Mouse (Mus musculus) stomach, embryonic 16.5 days (tissue): ENCODE results near the gene Ubxn6. TPM values are rescaled to one million over a fixed set of nuclear protein-coding genes. Genes with fewer than 3 reads are reported as not detected.

Experiments used
- ATAC-seq: fragments of 200-750 bp; cut with Nextera tagmentation; 2 replicates; pipeline ENCODE4 v1.8.0; 2017; ENCODE audit warnings: moderate number of reproducible peaks, moderate TSS enrichment; ENCODE audit not compliant: insufficient read depth, low FRiP score
- H3K27ac ChIP-seq: fragments of 300-500 bp; sonication (generic); 2 replicates; pipeline ENCODE4 v1.5.1; 2014; ENCODE audit warnings: low read length
- H3K27me3 ChIP-seq: fragments of 300-500 bp; sonication (generic); 2 replicates; pipeline ENCODE4 v1.6.1; 2014; ENCODE audit warnings: low read length, control low read depth, mixed read lengths; ENCODE audit not compliant: control insufficient read depth, insufficient read depth
- H3K36me3 ChIP-seq: fragments of 300-500 bp; sonication (generic); 2 replicates; pipeline ENCODE4 v1.6.1; 2014; ENCODE audit warnings: low read length; ENCODE audit not compliant: control insufficient read depth, insufficient read depth
- H3K4me1 ChIP-seq: fragments of 300-500 bp; sonication (generic); 2 replicates; pipeline ENCODE4 v1.6.1; 2014; ENCODE audit warnings: low read length, control low read depth, mixed read lengths; ENCODE audit not compliant: control insufficient read depth, insufficient read depth
- H3K4me2 ChIP-seq: fragments of 300-500 bp; sonication (generic); 2 replicates; pipeline ENCODE4 v1.6.1; 2014; ENCODE audit warnings: low read depth, low read length, mixed read lengths
- H3K4me3 ChIP-seq: fragments of 300-500 bp; sonication (generic); replicated peaks from 2 replicates; pipeline ENCODE4 v1.5.1; 2014; ENCODE audit warnings: mild to moderate bottlenecking, low read length
- H3K9ac ChIP-seq: fragments of 300-500 bp; sonication (generic); 2 replicates; pipeline ENCODE4 v1.6.1; 2014; ENCODE audit warnings: low read length
- H3K9me3 ChIP-seq: fragments of 300-500 bp; sonication (generic); replicated peaks from 2 replicates; pipeline ENCODE4 v1.6.1; 2016; ENCODE audit warnings: low read length, control low read depth; ENCODE audit not compliant: control insufficient read depth
- WGBS: fragments of 180-500 bp; shearing (Covaris S2); extraction: QIAGEN DNeasy Blood & Tissue Kit; methylation state at CpG from one replicate; pipeline ENCODE4 v1.1.7; 2014; 5-methylcytosine and 5-hydroxymethylcytosine counted together
- polyA plus RNA-seq: library from polyadenylated mRNA; unstranded; fragments of >200 nt; fragmentation: Nextera tagmentation; extraction: Ambion mirVana; gene quantifications from 2 replicates; pipeline ENCODE4 v1.2.1, GENCODE M21; 2015

The Ubxn6 gene
- polyA plus RNA-seq, 1 experiment from 2014 or later: 39.4 TPM

GRCm38 (mm10) chr17:56034040-56034725 lies 40.6 kb downstream of the Ubxn6 start:
- Histone ChIP-seq H3K9ac (peak overlapping the region; percentile 95), H3K9me3 (no peaks in the 10 kb centered on the region), H3K4me1 (peaks cover 36% of the 10 kb centered on the region), H3K36me3 (no peaks in the 10 kb centered on the region), H3K4me2 (peak overlapping the region; percentile 68; the same call in 1 of the 2 replicates), H3K27ac (peak overlapping the region; percentile 34; the same call in 1 of the 2 replicates), H3K4me3 (peak overlapping the region; percentile 87; the same call in 1 of the 2 replicates), H3K27me3 (no peaks in the 10 kb centered on the region)
- ATAC-seq: no peak
- 79% methylated on average over 7 of the region's 7 CpGs for WGBS

GRCm38 (mm10) chr17:56032831-56033230 lies 42.0 kb downstream of the Ubxn6 start:
- Histone ChIP-seq H3K4me1 (peaks cover 36% of the 10 kb centered on the region), H3K4me2 (no peak overlapping the region), H3K36me3 (no peaks in the 10 kb centered on the region), H3K4me3 (no peak overlapping the region), H3K9ac (peak overlapping the region; percentile 54), H3K27ac (no peak overlapping the region), H3K27me3 (no peaks in the 10 kb centered on the region), H3K9me3 (no peaks in the 10 kb centered on the region)
- 71% methylated on average over 7 of the region's 7 CpGs for WGBS
- no peak for ATAC-seq

GRCm38 (mm10) chr17:56032127-56032733 lies 42.6 kb downstream of the Ubxn6 start:
- H3K9ac ChIP-seq: peak overlapping the region; percentile 36; the same call in 1 of the 2 replicates
- no peaks in the 10 kb centered on the region for H3K36me3 ChIP-seq
- no peaks in the 10 kb centered on the region for H3K9me3 ChIP-seq
- peak; percentile 20; the same call in 1 of the 2 replicates for ATAC-seq
- H3K27ac ChIP-seq: peak overlapping the region; percentile 66
- no peak overlapping the region for H3K4me2 ChIP-seq
- WGBS: 70% methylated on average over 6 of the region's 6 CpGs
- no peaks in the 10 kb centered on the region for H3K27me3 ChIP-seq
- H3K4me3 ChIP-seq: no peak overlapping the region
- peaks cover 36% of the 10 kb centered on the region for H3K4me1 ChIP-seq

GRCm38 (mm10) chr17:56031431-56031830 lies 43.4 kb downstream of the Ubxn6 start:
- Histone ChIP-seq H3K9ac (no peak overlapping the region), H3K27me3 (no peaks in the 10 kb centered on the region), H3K9me3 (no peaks in the 10 kb centered on the region), H3K4me1 (peaks cover 36% of the 10 kb centered on the region), H3K36me3 (no peaks in the 10 kb centered on the region), H3K27ac (0 out of 2 replicates have a peak overlapping the region, but pooled peaks have one; percentile 27), H3K4me3 (no peak overlapping the region), H3K4me2 (no peak overlapping the region)
- 88% methylated on average over 7 of the region's 7 CpGs for WGBS
- ATAC-seq: no peak

- Histone ChIP-seq H3K9ac (no peak overlapping the region), H3K9me3 (no peaks in the 10 kb centered on the region), H3K4me3 (no peak overlapping the region), H3K27me3 (no peaks in the 10 kb centered on the region), H3K36me3 (no peaks in the 10 kb centered on the region), H3K4me2 (no peak overlapping the region), H3K27ac (0 out of 2 replicates have a peak overlapping the region, but pooled peaks have one; percentile 27), H3K4me1 (peaks cover 36% of the 10 kb centered on the region)
- 42% methylated on average over 5 of the region's 5 CpGs for WGBS
- no peak for ATAC-seq
These were observed 43.9 kb downstream of the Ubxn6 start for GRCm38 (mm10) chr17:56030919-56031318.

- Histone ChIP-seq H3K9me3 (no peaks in the 10 kb centered on the region), H3K9ac (no peak overlapping the region), H3K36me3 (no peaks in the 10 kb centered on the region), H3K4me2 (no peak overlapping the region), H3K27me3 (no peaks in the 10 kb centered on the region), H3K4me3 (no peak overlapping the region), H3K27ac (no peak overlapping the region), H3K4me1 (peaks cover 34% of the 10 kb centered on the region)
- ATAC-seq: no peak
- WGBS: 87% methylated on average over 9 of the region's 9 CpGs
These were observed 44.5 kb downstream of the Ubxn6 start for GRCm38 (mm10) chr17:56030238-56030870.

GRCm38 (mm10) chr17:56027801-56028441 lies 46.9 kb downstream of the Ubxn6 start:
- ATAC-seq: no peak
- peak overlapping the region; percentile 1; the same call in 1 of the 2 replicates for H3K9ac ChIP-seq
- H3K27ac ChIP-seq: no peak overlapping the region
- no peaks in the 10 kb centered on the region for H3K36me3 ChIP-seq
- H3K27me3 ChIP-seq: no peaks in the 10 kb centered on the region
- H3K9me3 ChIP-seq: no peaks in the 10 kb centered on the region
- H3K4me3 ChIP-seq: no peak overlapping the region
- H3K4me1 ChIP-seq: peaks cover 17% of the 10 kb centered on the region
- 94% methylated on average over 5 of the region's 5 CpGs for WGBS
- no peak overlapping the region for H3K4me2 ChIP-seq

- H3K4me1 ChIP-seq: peaks cover 8% of the 10 kb centered on the region
- H3K9me3 ChIP-seq: no peaks in the 10 kb centered on the region
- no peak overlapping the region for H3K27ac ChIP-seq
- H3K4me2 ChIP-seq: no peak overlapping the region
- no peaks in the 10 kb centered on the region; the same call in 1 of the 2 replicates for H3K36me3 ChIP-seq
- no peak for ATAC-seq
- H3K27me3 ChIP-seq: no peaks in the 10 kb centered on the region
- no peak overlapping the region for H3K4me3 ChIP-seq
- H3K9ac ChIP-seq: no peak overlapping the region
- WGBS: 79% methylated on average over 1 of the region's 1 CpGs
These were observed 47.9 kb downstream of the Ubxn6 start for GRCm38 (mm10) chr17:56026881-56027280.
